Mouse (Mus musculus): ENCODE measurements around the gene Arhgap21.
A peak's percentile ranks its signal among the peaks of the same experiment; 100 is the strongest.

- TF ChIP-seq CTCF (IDR thresholded peaks at IDR 0.05) (no peak), POLR2A (IDR thresholded peaks at IDR 0.05; ENCODE audit: insufficient read depth, low read depth, low read length) (0 out of 2 replicates have a peak, but pooled peaks have one; percentile 38)
Measured at GRCm38 (mm10) chr2:20939367-20939766, 29.3 kb downstream of the Arhgap21 start.
